Mouse (Mus musculus): ENCODE measurements around the gene Wfdc2.

The Wfdc2 gene

DNA sequence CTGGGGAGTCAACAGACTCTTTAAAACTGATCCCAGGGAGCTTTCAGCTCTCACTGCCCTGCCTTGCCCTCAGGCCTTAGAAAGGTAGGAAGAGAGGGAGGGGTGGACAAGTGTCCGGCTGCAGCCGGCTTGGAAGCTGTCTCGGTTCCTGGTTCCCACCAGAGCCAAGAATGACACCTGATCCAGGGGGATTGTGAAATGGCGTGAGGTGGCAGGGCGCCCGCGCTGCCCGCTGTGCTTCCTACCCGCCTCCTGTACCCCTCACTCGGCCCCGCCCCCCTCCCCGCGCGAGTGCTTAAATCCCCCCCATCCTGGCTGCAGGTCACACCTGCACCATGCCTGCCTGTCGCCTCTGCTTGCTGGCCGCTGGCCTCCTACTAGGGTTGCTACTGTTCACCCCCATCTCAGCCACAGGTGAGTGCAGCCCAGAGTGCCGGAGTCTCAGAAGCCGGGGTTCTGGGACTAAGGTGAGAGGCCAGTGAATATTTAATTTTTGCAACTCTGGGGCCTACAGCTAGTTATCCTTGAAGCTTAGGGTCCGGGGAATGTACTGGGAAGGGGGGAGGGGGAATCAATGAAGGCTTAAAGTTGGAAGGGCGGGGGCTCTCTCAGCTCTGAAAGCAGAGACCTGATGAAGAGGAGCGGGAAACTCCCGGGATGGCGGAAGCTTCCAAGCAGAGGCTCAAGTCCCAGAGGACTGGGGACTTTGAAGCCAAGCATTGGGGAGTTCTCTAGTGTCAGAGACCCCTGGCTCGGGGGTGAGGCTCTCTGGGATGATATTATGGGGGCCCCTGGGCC, at the start of gene Wfdc2:
Gene Wfdc2 (plus strand): TSS at position 23 of the 798 bp plus-strand sequence.
- no peak for DNase-seq (ENCODE audit: low read depth in 2 of 2, low spot score in 2 of 2)

DNA sequence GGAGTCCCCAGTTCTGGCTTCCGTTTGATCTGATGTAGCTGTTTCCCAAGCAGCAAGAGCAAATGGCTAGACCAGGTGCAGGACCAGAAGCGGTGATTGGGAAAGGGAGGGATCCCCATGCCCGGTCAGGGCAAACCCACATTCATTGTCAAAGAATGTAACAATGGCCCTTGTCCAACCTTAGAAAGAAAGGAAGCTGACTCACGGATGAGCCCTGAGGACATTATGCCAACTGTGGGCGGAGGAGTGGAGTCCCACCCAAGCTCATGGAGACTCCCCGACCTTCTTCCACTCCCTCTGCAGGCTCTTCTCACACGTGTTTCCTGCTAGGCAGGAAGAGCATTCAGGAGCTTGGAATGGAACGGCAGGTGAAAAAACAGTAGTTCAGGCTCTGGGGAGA, 48.8 kb upstream of the Wfdc2 start:
- DNase-seq (ENCODE audit: low read depth in 2 of 2, low spot score in 2 of 2) = no peak

DNA sequence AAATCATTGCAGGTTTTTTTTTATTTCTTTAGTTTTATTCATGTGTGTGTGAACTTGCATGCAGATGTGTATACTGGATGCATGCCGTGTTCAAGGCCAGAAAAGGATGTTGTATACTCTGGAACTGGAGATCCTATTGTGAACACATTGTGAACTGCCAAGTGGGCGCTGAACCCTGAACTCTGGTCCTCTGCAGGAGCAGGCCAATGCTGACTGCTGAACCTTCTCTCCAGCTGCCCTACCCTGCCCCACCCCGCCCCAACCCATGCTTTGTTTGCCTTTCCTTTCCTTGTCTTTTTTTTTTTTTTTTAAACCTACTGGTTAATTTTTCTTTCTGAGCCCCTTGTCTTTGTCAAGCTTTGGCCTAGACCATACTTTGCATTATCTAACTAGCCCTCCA, 47.3 kb upstream of the Wfdc2 start:
- DNase-seq (ENCODE audit: low read depth in 2 of 2, low spot score in 2 of 2) = no peak

DNA sequence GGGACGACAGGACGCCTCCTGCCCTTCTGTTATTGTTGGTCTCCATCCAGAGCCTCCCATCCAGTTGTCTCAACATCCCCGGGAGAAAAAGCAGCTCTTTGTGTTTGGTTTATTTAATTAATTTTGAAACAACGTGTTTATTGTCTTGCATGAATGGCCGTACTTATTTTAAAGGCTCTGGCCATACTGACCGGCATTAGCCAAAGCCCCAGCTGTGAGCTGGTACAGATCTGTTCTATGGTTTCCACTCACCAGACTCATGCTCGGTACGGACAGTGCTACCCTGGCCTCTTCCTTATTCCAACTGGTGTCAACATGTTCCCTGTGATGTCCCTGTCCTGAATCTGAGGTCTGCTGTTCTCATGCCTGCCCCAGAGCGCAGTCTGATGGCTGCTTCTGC, 46.3 kb upstream of the Wfdc2 start:
- DNase-seq (ENCODE audit: low read depth in 2 of 2, low spot score in 2 of 2) = no peak

DNA sequence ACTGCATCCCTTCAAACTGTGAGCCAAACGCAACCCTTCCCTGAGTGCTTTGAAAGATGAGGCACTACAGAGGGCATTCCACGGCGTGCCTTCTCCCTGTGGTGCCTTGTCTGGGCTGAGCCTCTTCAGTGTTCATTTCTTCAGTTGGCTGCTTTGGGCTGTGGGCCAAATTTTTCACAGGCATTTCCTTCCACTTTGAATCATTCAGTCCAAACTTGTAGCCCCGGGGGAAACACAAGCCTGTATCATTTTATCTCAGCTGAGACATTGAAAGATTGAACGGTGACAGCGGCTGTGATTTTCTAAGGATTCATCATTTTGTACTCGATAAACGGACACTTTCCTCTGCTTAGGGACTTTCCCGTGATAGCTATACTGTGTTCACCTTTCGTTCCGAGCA, 45.6 kb upstream of the Wfdc2 start:
- no peak for DNase-seq (ENCODE audit: low read depth in 2 of 2, low spot score in 2 of 2)

DNA sequence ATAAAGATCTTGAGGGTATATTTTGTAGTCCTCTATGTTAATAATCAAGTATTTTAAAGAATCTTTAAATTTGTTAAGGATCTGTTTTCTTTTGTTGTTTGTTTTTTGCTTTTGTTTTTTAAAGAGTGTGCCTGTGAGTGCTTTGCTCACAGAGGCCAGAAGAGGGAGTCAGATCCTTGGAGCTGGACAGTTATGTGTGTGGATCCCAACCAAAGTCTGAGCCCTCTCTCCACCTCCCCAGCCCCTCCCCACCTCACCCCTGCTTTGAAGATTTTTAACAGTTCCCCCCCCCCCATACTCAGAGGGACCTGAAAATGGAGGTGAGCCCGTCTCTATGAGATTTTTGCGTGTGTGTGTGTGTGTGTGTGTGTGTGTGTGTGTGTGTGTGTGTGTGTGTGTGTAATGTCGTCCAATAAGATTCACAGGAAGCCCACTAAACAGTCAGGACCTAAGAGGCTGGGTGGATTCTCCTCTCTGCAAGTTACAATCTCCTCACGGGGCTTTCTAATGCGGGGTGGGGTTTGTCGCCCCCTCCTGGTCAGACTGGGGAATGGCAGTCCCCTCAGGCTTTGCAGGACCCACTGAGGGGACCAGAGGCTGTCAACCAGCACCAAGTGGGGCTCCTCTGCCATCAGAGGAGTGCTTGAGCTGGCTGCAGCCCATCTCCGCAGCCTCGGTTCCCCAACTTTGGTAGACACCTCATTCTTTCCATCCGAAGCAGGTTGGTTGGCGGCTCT, 44.6 kb upstream of the Wfdc2 start:
- peak; percentile 67 to 72 for DNase-seq (ENCODE audit: low read depth in 2 of 2, low spot score in 2 of 2)

DNA sequence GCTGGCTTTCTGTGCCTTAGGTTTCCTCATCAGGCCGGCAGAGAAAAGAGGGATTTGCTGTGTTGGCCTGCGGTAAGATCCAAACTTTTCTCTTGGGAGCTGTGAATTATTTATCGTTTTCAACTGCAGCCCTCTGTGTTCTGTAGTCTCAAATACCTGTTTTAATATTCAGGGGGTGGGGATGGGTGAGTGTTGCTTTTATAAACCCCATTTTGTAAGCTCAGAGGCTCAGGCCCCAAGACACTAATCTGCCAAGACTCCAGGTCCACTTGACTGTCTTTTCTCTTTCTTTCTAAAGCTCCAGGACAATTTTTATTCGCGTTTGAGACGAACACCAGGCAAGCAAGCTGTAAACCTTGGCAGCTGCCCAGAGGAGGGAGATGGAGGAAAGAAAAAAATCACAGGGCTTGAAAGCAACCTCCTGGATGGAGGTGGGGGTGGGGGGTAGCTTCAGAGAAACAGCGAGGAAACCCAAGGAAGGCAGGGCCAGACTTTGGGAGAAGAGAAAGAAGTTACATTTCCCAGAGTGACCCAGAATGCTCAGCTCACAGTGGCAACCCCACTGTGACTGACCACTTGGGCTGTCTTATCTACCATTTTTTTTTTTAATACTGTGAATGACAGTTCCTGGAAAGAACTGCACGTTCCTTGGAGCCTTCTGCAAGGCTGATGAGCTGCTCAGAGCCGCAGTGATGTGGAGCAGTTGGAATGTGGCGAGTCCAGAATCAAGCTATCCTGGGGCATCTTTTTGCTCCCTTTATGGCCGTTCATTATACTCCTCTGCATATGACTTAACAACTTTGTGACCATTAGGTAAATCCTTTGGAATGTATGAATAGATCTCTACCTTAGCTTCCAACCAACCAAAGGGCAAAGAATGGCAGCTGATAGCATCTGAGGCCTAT, 43.7 kb upstream of the Wfdc2 start:
- DNase-seq (ENCODE audit: low read depth in 2 of 2, low spot score in 2 of 2) = no peak

DNA sequence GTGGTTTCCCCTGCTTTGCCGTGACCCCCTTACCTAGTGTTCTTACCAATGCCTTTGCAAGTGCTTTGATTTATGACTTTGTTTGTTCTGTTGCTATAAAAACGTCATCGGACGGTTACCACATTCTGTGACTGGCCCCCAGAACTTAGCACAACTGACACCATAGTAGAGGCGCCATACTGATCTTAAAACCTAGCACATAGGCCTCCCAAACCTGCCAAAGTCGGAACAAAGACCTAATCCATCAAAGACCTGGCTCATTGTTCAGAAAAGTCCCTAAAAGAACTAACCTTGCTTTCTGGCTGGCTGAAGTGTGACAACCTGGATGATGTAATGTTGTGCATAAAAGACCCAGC, 43.1 kb upstream of the Wfdc2 start:
- DNase-seq (ENCODE audit: low read depth in 2 of 2, low spot score in 2 of 2) = no peak

DNA sequence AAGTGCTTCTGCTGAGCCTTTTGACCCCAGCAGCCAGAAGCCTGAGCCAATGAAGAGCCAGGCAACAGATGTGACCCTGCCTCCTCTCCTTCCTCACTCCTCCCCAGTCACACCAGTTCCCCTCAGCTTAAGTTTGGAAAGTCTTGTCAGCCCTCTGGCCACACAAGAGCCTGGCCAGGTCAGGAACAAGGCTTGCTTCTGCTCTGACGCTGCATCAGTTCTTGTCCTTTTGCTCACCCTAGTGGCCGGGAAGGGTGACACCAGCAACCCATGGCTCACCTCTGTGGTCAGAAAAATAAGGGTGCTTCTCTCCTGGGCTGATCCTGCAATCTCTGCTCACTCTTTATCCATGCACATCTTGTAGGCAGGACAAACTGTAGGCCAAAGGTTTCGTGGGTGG, 41.4 kb upstream of the Wfdc2 start:
- no peak for DNase-seq (ENCODE audit: low read depth in 2 of 2, low spot score in 2 of 2)

DNA sequence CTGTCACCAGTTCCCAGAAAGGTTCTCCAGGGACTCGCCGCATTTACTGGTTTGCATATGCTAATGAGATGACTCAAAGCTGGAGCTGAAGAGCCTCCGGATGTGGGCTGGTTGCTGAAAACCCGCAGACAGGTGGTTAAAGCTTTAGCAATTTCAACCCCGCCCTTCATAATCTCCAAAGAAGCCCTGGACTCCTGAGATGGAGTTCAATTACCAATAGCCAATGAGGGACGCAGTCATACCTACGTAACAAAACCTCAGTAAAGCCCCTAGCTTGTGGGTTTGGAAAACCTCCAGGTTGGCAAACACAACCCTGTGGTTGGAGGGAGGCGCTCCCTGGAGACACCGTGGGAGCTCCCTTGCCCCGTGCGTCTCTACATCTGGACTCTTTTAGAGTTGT, 40.4 kb upstream of the Wfdc2 start:
- peak; percentile 73 to 77 for DNase-seq (ENCODE audit: low read depth in 2 of 2, low spot score in 2 of 2)

DNA sequence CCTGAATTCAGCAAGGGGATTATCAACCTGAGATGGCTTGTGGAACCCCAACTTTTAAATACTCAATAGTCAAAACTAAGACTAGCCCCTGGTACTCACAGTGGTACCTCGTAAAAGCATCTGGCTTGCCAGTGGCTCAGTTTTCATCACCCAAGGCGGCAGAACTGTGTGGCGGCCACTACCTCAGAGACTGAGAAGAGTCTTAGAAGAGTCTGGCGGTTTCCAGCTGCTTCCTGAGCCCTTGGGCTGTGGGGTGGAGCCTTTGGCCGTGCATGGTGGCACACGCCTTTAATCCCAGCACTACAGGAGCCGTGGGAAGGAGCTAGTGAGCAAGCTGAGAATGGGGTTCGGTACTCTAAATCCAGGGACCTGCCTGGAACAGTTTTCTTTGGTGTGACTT, 39.9 kb upstream of the Wfdc2 start:
- DNase-seq (ENCODE audit: low read depth in 2 of 2, low spot score in 2 of 2) = no peak

DNA sequence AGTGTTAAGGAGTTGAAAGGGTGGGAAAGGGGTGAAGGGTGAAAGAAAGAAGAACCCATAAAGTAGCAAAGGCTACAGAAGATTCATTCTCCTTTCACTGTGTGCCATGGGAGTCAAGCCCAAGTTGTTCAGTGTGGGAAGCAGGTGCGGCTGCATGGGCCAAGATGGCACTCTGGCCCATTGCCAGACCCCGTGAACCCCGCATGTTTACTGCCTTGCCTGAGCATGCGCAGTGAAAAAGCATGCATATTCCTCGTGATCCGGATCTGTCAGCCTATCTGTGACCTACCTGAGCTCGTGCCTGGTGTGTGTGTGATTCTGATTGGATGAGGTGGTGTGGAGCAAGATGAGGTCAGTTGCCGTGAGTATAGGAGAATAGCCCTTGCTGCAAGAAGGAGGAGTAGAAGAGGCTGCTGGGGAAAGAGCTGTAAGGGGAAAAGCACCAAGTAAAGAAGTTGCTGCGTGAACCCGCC, 38.9 kb upstream of the Wfdc2 start:
- no peak for DNase-seq (ENCODE audit: low read depth in 2 of 2, low spot score in 2 of 2)

DNA sequence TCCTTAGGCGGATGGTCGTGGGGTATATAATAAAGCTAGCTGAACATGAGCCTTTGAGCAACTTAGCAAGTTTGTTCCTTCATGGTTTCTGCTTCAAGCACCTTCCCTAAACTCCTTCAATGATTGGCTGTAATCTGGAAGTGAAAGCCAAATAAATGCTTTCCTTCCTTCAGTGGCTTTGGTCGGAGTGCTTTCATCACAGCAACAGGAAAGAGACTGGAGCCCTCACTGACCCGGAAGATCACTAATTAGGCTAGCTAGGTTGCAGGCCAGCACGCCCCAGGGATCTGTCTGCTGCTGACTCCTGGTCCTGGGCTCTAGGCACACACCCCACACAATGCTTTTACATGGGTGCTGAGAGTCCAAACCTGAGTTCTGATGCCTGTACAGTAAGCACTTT, 33.7 kb upstream of the Wfdc2 start:
- no peak for DNase-seq (ENCODE audit: low read depth in 2 of 2, low spot score in 2 of 2)

DNA sequence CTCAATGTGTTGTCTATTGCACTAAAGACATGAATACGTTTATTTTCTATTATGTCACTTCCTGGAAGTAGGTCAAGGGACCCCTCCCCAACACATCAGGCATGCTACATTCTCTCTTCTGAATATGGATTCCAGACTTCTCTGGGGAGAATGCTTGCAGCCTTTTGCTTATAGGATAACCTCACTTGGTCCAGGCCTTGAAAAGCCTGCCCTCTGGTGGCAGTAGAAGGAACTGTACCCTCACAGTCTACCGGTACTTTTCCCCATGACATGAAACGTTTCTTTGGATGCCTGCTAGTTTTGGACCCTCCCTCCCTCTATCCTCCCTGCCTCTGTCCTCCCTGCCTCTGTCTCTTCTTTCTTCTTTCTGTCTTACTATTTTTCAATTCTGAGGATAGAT, 31.0 kb upstream of the Wfdc2 start:
- peak; percentile 68 to 79 for DNase-seq (ENCODE audit: low read depth in 2 of 2, low spot score in 2 of 2)

DNA sequence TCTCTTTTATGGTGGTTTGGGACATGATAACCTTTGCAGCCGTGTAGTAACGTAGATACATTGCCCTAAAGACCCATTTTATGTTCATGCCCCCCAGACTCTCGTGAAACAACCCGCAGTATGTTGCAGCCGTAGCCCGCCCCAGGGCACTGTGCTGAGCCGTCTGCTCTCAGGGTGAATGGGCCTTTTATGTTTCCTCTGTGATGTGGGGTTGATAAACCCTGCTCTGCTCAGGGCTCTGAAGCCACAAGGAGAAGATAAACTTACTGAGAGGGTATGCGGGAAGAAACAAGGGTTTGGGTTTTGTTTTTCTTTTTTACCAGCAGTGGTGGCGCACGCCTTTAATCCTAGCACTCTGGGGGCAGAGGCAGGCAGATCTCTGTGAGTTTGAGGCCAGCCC, 27.9 kb upstream of the Wfdc2 start:
- peak; percentile 16 to 38 for DNase-seq (ENCODE audit: low read depth in 2 of 2, low spot score in 2 of 2)

DNA sequence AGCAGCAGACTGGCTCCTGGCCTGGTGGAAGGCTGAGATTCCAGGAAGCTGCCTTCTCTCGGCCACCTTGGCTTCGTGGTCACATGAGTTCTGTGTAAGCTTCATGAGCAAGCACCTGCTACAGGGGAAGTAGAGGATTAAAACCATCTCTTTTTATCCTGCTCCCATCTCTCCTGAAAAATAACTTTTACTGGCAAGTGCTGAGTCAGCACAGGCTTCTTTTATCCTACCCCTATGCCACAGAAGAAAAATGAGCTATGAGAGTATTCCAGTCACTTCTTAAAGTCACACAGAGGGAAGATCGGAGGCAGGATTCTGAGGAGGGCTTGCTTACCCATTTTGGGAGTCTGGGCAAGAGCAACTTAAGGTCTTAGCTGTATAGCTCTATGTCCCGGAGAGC, 25.2 kb upstream of the Wfdc2 start:
- DNase-seq (ENCODE audit: low read depth in 2 of 2, low spot score in 2 of 2) = no peak

DNA sequence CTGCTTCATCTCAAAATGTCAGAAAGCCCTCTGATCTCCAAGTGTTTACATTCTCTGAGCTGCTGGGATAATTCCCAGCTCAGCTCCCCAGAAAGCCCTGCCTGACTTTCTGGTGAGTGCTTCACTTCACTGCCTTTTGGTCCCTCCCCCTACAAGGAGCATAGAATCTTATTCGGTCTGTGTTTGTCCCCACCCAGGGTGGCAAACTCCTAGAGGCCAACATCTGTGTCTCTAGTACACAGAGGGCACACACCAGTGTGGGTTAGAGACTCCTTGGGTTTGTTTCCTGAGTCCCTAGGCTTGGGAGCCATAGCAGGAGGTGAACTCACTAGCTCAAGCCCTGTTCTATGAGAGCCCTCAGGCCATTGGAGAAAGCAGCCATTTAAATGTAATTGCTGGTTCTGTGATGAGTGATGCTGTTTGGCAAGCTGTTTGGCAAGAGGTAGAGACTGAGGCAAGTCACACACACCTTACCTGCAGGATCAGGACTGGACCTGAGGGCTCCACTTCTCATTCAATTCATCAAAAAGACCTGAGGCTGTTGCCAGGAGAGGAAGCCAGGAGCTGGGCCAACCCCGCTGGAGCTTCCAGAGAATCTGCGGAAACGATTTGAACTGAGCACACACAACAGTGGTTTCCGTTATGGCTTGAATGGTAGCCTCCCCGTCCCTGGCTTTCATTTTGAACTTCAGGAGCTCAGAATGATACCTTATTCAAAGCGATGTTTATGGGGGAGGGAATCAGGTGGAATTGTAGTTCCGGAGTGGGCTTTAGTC, 21.4 kb upstream of the Wfdc2 start:
- DNase-seq (ENCODE audit: low read depth in 2 of 2, low spot score in 2 of 2) = no peak

DNA sequence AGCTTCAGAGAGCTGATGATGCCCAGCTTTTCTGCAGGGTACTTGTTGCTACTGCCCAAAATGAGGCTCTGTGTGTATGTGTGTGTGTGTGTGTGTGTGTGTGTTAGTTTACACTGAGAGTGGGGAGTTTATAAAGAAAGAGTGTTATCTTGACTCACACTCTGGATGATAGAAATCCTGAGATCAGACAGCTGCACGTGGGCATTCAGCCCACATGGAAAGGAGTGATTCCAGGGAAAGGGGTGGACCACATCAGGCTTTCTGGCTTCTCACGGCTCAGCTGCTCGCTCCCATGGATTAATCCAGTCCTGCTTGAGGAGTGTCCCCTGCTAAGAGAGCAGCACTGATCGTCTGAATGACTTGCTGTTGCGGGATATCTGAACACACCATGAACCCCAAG, 20.1 kb upstream of the Wfdc2 start:
- DNase-seq (ENCODE audit: low read depth in 2 of 2, low spot score in 2 of 2) = no peak

DNA sequence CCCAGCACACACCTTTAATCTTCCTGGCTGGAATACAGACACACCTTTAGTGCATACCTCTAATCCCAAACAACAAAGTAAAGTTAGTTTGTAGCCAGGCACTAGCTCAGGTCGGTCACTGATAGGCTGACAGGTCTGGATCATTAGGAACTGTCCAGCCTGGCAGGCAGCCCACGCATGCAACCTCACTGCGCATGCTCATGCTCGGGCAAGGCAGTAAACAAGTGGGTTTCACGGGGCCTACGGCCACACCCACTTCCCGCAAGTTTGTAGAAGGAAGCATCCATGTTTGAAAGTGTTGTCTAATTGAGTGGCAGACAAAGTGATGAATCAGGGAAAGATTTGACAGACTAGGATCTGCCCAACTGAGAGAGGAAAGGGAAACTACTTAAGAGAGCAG, 19.6 kb upstream of the Wfdc2 start:
- no peak for DNase-seq (ENCODE audit: low read depth in 2 of 2, low spot score in 2 of 2)

DNA sequence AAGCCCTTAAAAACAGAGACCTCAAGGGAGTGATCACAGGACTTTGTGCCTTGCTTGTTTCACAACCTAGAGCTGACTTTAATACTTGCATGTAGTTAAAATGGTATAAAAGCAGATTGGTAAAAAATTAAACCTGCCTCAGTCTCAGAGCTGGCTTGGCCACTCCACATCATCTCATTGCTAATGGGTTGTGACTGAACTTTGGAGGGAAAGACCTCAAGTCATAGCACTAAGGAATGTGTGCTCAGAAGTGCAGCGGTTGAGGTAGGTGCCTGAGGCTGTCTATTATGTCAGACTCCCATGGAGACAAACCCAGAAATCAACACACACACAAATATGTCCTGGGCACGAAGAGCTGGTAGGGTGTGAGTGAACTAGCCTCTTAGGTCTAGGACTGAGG, 18.5 kb upstream of the Wfdc2 start:
- DNase-seq (ENCODE audit: low read depth in 2 of 2, low spot score in 2 of 2) = no peak

Data from CD8-positive naive resting alpha-beta T cell, adult 2 months (primary cell).